Mouse (Mus musculus) telencephalon, adult 2 months (tissue): ENCODE measurements around the gene Sacs.

Experiments
- DNase-seq: peaks from one replicate; pipeline ENCODE4 v3.0.0-alpha.2; 2011; ENCODE audit warnings: low read depth, low spot score

The Sacs gene

DNA sequence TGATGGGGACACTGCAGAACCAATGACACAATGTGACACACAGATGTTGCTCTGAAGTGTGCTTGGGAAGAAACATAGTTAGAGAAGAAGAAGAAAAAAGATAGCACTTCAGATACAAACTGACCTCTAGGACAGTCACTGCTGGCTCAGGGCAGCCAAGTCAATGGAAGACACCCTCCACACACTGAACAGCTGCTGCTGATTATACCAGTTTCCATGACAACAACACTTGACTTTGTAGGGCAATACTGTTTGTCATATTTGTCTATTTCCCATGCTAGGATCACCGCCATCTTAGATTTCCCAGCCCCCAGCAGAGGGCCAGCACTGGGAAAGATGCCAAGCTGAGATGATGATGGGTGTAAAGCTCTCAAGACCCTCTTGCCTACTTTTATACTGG lies 22.7 kb downstream of the Sacs start:
- no peak for DNase-seq

DNA sequence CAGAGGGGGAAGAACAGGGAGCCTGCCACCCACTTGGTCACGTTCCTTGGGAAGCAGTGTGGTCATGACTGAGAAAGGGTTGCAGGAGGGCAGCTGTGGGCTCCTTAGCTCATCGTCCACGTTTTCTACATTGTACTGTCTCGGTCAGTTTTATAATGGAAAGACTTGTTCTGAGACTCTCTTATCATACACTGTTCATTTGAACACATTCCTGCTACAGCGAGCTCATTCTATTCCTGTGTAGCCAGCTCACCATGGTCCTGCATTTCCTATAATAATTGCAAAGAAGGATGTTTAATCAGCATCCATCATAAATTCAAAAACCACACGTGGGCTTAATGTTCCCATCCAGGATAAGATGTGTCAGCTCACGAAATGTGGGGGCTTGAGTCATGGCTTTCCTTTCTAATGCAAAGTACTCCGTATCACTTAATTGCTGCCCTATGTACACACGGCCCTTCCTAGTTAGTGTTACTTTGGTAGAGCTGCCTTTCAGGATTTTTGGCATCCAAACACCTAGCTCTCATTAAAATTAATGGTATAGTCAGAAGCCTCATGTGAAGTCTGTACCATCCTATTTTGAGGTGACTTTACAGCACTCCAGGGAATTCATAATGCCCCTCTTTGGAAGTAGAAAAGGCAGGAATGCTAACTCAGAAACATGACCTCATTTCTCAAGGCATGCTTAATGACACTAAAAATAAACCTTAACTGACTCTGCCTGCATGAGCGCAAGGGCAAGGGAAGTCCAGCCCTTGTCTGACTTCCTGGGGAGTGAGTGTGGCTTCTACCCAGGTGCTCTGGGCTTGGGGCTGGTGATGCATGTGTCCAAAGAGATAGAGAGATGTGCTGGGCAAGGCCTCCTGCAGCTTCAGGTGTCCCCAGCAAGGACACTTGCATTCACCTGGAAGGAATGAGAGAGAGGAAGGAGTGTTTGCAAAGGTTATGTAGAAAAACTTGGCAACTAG lies 23.4 kb downstream of the Sacs start:
- peak; percentile 19 for DNase-seq

GRCm38 (mm10) chr14:61164461-61164860 lies 26.2 kb downstream of the Sacs start:
- DNase-seq, result no peak

DNA sequence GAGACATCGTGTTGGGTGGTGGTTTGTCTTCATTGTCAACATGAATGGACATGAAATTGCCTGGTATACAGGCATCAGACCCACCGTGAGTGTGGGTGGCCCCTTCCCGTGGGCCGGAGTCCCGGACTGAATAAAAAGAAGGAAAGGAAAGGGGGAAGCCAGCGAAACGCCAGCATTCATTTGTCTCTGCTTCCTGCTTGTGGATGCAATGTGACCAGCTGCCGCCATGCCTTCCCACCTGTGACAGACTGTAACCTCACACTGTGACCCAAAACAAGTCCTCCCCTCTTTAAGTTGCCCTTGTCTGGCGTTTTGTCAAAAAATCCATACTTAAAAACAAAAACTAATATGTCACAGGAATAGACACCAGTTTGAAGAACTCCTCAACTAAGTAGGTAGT lies 27.7 kb downstream of the Sacs start:
- DNase-seq, result no peak

DNA sequence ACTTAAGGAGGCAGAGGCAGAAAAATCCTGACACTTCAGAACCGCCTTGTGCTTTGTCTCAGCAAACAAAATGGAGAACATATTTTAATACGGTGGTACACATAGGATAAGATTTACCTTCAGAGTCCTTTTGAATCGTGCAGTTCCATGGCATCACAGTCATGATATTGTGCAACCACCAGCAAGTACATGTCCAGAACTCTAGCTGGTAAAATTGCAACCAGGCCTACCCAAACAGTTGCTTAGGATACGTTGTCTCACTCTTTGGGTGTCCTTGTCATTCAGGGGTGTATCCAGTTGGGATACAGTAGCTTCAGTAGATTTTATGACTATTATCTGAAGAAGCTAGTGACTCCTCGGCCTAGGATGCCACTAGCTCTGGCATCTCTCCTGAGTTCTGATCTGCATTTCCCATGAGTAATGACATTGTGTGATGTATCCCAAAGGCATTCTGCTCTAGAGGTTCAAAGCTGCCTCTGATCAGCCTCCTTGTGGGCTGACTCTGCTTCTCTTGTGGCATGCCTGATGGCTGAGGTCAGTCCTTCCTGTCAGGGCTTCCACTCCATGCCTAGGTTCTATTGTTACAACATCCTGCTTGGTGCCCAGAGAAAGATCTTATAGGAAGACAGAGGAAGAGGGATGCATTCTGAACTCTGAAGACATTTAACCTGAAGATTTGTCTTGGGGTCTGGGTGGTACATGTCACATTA lies 33.2 kb downstream of the Sacs start:
- DNase-seq, result no peak

DNA sequence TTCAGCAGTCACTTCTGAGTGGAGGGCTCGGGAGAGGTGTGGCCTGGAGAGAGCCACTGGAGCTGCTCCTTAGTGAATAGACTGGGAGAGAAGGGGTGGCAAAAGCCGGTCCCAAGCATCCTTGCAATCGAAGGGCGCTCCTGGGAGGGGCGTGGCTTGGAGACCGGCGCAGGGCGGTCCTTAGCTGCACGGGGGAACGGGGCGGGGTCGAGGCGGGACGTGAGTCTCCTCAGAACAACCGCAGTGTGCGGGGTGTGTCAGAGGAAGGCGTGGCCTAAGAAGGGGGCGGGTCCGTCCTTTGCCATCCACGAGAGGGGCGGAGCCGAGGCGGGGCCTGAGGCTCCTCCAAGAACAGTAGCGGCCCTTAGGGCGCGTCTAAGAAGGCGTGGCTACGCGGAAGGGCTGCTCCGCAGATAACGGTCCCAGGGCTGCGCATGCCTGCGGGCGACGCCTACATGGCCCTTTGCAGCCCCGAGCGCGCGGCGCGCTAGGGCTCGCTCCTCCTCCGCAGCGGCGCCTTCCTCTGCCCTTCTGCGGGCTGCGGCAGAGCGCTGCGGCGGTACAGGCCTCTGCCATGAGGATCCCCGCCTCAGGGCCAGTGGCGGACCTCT lies 34.4 kb downstream of the Sacs start:
- peak; percentile 99 for DNase-seq

- DNase-seq, result no peak
These were observed 35.0 kb downstream of the Sacs start for GRCm38 (mm10) chr14:61173229-61173628.

GRCm38 (mm10) chr14:61191904-61192303 lies 53.6 kb downstream of the Sacs start:
- DNase-seq, result no peak

DNA sequence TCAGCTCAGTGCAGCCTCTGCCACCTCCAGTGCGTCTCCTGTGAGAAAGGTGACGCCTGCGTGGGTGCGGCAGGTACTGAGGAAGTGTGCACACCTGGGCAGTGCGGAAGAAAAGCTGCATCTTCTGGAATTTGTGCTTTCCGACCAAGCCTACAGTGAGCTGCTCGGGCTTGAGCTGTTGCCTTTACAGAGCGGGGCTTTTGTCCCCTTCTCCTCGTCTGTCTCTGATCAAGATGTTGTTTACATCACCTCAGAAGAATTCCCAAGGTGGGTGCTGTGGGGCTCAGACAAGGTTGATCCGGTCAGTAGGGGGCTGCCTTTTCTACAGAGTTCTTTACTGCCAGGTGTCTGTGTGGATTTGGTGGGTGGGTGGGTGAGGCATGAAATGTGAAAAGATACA lies 54.1 kb downstream of the Sacs start:
- no peak for DNase-seq

GRCm38 (mm10) chr14:61194416-61194815 lies 56.2 kb downstream of the Sacs start:
- no peak for DNase-seq

DNA sequence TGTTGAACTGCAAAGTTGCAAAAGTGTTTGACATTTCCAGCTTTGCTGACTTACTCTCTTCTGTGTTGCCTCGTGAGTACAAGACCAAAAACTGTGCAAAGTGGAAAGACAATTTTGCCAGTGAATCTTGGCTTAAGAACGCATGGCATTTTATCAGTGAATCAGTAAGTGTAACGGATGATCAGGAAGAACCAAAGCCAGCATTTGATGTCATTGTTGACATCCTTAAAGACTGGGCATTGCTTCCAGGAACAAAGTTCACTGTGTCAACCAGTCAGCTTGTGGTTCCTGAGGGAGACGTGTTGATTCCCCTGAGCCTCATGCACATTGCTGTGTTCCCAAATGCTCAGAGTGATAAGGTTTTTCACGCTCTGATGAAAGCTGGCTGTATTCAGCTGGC lies 71.9 kb downstream of the Sacs start:
- no peak for DNase-seq

DNA sequence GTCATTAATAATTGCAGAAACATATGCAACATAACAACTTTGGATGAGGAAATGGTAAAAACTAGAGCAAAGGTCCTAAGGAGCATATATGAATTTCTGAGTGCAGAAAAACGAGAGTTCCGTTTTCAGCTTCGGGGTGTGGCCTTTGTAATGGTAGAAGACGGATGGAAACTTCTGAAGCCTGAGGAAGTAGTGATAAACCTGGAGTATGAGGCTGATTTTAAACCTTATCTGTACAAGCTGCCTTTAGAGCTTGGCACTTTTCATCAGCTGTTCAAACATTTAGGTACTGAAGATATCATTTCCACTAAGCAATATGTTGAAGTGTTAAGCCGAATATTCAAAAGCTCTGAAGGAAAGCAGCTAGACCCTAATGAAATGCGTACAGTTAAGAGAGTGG lies 73.5 kb downstream of the Sacs start:
- no peak for DNase-seq

- DNase-seq, result no peak
These were observed 82.9 kb downstream of the Sacs start for GRCm38 (mm10) chr14:61221166-61221565.

- DNase-seq, result no peak
These were observed 84.2 kb downstream of the Sacs start for GRCm38 (mm10) chr14:61222506-61222905.

GRCm38 (mm10) chr14:61223740-61224139 lies 85.5 kb downstream of the Sacs start:
- peak; percentile 29 for DNase-seq

GRCm38 (mm10) chr14:61224387-61225077 lies 86.3 kb downstream of the Sacs start:
- no peak for DNase-seq

DNA sequence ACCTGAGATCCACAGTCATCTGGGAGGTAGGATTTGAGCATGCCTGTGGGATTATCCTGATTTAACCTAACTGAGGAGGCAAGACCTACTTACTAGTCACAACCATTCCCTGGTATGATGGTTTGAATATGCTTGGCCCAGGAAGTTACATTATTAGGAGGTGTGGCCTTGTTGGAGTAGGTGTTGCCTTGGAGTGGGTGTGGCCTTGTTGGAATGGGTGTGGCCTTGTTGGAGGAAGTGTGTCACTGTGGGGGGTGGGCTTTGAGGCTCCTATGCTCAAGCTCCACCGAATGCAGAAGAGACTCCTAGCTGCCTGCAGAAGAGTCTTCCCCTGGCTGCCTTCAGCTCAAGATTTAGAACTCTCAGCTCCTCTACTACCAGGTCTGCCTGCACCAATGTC lies 87.9 kb downstream of the Sacs start:
- no peak for DNase-seq

DNA sequence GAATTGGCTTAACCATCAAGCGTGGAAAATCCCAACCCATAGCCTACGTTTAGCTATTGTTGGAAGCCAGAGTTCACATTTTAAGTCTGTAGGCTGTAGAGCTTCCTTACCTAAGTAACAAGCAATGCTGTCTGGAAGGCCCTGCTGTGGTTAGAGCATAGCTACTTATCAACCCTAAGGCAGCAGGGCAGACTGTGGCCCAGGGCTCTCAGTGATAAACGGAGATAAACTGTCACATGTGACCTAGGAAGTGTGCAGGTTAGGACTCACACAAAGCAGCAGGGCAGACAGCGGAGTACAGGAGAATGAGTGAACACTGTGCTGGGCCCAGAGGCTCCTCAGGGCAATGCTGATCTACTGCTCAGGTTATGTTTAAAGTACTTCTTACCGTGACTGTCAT lies 91.5 kb downstream of the Sacs start:
- DNase-seq, result no peak

- DNase-seq, result no peak
These were observed 91.9 kb downstream of the Sacs start for GRCm38 (mm10) chr14:61230179-61230578.

DNA sequence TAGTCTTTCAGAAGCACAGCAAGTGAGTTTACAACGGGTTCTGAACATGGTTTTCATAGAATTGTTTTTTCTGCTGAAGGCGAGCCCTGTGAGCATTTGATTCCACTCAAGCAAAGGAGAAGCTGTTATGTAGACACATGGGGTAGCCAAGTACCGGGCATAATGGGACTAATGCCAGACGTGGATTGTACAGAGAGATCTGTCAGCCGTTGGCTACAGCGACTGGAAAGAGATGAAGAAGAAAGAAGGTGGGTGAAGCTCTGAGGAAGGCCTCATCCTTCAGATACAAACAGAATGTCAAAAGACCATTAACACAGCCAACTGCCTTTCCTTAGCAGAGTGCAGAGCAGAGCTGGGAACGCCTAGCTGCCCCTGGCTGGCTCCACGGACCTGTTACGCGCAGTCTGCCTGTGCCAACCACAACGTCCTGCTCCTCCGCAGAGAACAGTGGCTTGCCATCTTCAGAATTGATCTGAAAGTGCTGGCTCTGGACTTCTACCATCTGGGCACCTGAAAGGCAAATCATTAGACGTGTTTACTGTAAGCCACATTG lies 93.8 kb downstream of the Sacs start:
- no peak for DNase-seq

DNA sequence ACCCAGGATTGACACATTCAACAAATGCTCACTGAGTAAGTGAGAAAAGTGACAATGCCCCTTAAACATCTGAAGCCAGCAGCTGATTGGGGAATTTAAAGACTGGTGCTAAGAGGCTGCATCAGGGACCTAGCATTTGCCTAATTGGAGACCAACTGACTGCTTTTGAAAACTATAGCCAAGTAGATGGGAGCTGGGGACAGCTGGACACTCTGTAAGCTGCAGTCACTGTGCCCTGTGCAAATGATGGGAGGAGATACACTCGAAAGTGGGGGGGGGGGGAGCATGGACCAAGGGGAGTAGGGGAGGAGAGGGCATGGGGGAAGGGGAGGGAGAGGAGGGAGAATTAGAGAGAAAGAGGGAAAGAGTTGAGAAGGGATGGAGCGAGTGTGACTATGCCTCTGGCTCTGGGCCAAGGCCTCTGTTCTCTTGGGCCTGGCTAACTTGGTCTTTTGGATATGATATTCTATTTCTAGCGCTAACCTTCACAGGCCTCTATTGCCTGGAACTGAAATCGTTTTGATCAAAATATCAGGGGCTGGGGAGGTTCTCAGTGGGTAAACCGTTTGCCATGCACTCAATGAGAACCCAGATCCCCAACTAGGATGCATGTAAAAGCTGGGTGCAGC lies 97.7 kb downstream of the Sacs start:
- DNase-seq, result no peak
